21 mouse cellular contexts compared by ENCODE assay signal in the genomic region with DNA sequence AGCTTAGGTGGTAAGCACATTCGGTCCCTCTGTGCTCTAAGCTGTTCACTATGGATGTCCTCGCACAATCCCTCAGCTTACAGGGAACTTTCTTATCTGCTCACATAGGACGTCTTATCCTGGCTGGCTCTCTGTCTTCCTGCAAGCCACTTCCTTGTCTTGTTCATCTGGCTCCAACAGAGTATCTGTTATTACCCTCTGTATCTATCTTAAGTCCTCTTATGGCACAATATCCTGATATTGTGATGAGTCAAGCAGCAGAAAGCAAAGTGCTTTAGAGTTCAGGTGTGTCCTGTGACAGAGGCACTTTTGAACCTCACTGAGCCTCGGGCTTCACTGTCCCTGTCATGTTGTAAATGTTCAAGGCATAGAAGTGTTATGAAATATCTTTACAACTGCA. TPM values are rescaled to one million over a fixed set of nuclear protein-coding genes. Genes with fewer than 3 reads are reported as not detected.
A peak's percentile ranks its signal among the peaks of the same experiment; 100 is the strongest.
DNase-seq lines count a peak whose midpoint lies in the region; ATAC-seq and TF ChIP-seq lines count a peak whose summit lies in the region.
"Had no signal": no experiment of that assay in that cellular context is flagged by ENCODE, and none has a peak within 500 bp of the region (broad histone marks: within the 10 kb centered on the region; RNA-seq: fewer than 3 reads in every experiment).

No protein-coding gene starts in this region.

- H3K27me3 ChIP-seq in MEL (ENCODE audit: control insufficient read depth in 1 of 2, insufficient read depth in 2 of 2, low read length in 2 of 2) = no peaks in the 10 kb centered on the region
- no peaks in the 10 kb centered on the region for H3K27me3 ChIP-seq in intestine, postnatal 0 days (replicated peaks; ENCODE audit: control insufficient read depth, insufficient read depth, low read length)
- H3K27me3 ChIP-seq: embryonic facial prominence, embryonic 15.5 days; forebrain, embryonic 12.5 days; heart, embryonic 13.5 days; hindbrain, embryonic 15.5 days had no signal

- no peaks in the 10 kb centered on the region for H3K9me3 ChIP-seq in MEL (replicated peaks; ENCODE audit: insufficient read depth, low read length)
- no peaks in the 10 kb centered on the region for H3K9me3 ChIP-seq in intestine, postnatal 0 days (ENCODE audit: control insufficient read depth)
- H3K9me3 ChIP-seq: embryonic facial prominence, embryonic 15.5 days; forebrain, embryonic 12.5 days; heart, embryonic 13.5 days; hindbrain, embryonic 15.5 days had no signal

- intact Hi-C loops in gastrocnemius, postnatal 14 days (cut with DNase I; ENCODE audit: low total_unique reads) = no loop called here

- H3K27ac ChIP-seq in MEL (ENCODE audit: control insufficient read depth, low read depth, low read length) = peak overlapping the region; percentile 9; the same call in 1 of the 2 replicates
- no peak overlapping the region for H3K27ac ChIP-seq in intestine, postnatal 0 days (ENCODE audit: low read depth, low read length)
- H3K27ac ChIP-seq: embryonic facial prominence, embryonic 15.5 days; forebrain, embryonic 12.5 days; heart, embryonic 13.5 days; hindbrain, embryonic 15.5 days had no signal

- DNase-seq in MEL (ENCODE audit: low read depth, low spot score) = peak; percentile 58
- DNase-seq in fat pad, adult 2 months (ENCODE audit: extremely low read depth, low read depth, low spot score) = peak; percentile 28
- no peak for DNase-seq in frontal cortex, postnatal 25 days (ENCODE audit: low spot score in 2 of 2)
- DNase-seq in thymus, postnatal 14 days = no peak
- no peak for DNase-seq in gastrocnemius, postnatal 14 days
- DNase-seq: adrenal gland, adult 2 months; adrenal gland, postnatal 25 days; B cell, adult 2 months; cerebellum, adult 18-20 months; cerebellum, postnatal 10 days; embryo, embryonic 11 days; gastrocnemius, postnatal 25 days; heart, adult 11 months; heart, postnatal 36 days had no signal

- no peak for TF ChIP-seq POLR2A in MEL (IDR thresholded peaks at IDR 0.05; ENCODE audit: control insufficient read depth in 1 of 2, insufficient read depth in 1 of 2, low read depth in 1 of 2, low read length in 2 of 2, poor library complexity in 1 of 2)

- no peaks in the 10 kb centered on the region for H3K79me2 ChIP-seq in MEL (ENCODE audit: control insufficient read depth, insufficient read depth, low read length, poor library complexity)

- no peak for TF ChIP-seq RAD21 in MEL (IDR thresholded peaks at IDR 0.05; ENCODE audit: low read depth, low read length)

- H3K4me1 ChIP-seq in MEL (ENCODE audit: control insufficient read depth in 1 of 2, insufficient read depth in 2 of 2, low read length in 2 of 2) = peaks cover 24 to 41% of the 10 kb centered on the region in 2 experiments
- H3K4me1 ChIP-seq in intestine, postnatal 0 days (replicated peaks; ENCODE audit: control insufficient read depth, insufficient read depth, low read length) = no peaks in the 10 kb centered on the region
- H3K4me1 ChIP-seq: embryonic facial prominence, embryonic 15.5 days; forebrain, embryonic 12.5 days; hindbrain, embryonic 15.5 days had no signal

- H3K9ac ChIP-seq in MEL (ENCODE audit: control insufficient read depth, low read depth, low read length, poor library complexity, severe bottlenecking) = no peak overlapping the region
- no peak overlapping the region for H3K9ac ChIP-seq in intestine, postnatal 0 days (ENCODE audit: low read depth, low read length)
- H3K9ac ChIP-seq: embryonic facial prominence, embryonic 15.5 days; forebrain, embryonic 12.5 days; heart, embryonic 13.5 days; hindbrain, embryonic 15.5 days had no signal

- ATAC-seq in intestine, postnatal 0 days = peak; percentile 91
- ATAC-seq: CD4-positive, CD25-positive, alpha-beta regulatory T cell, adult 4 months; forebrain, embryonic 16.5 days had no signal

- TF ChIP-seq EP300 in MEL (IDR thresholded peaks at IDR 0.05; ENCODE audit: low read depth in 1 of 2, low read length in 2 of 2) = peak; percentile 92 to 93

- no peak overlapping the region for H3K4me3 ChIP-seq in MEL (ENCODE audit: control insufficient read depth in 1 of 2, insufficient read depth in 1 of 2, low read depth in 2 of 2, low read length in 2 of 2)
- H3K4me3 ChIP-seq in intestine, postnatal 0 days (ENCODE audit: low read depth, low read length) = no peak overlapping the region
- H3K4me3 ChIP-seq: embryonic facial prominence, embryonic 15.5 days; forebrain, embryonic 12.5 days; heart, embryonic 13.5 days; hindbrain, embryonic 15.5 days had no signal

- WGBS in intestine, postnatal 0 days = 36% methylated on average over 4 of the region's 4 CpGs

- TF ChIP-seq CTCF in MEL (IDR thresholded peaks at IDR 0.05 in 2 of 3, conservative IDR thresholded peaks at IDR 0.05 in 1 of 3; ENCODE audit: control insufficient read depth in 1 of 3, insufficient read depth in 1 of 3, low read depth in 2 of 3, low read length in 3 of 3, poor library complexity in 1 of 3, severe bottlenecking in 1 of 3) = no peak
- TF ChIP-seq CTCF in intestine, postnatal 0 days (IDR thresholded peaks at IDR 0.05; ENCODE audit: low read depth) = no peak

- H3K36me3 ChIP-seq in MEL (ENCODE audit: control insufficient read depth in 1 of 2, insufficient read depth in 2 of 2, low read length in 2 of 2) = peaks cover 27 to 44% of the 10 kb centered on the region in 2 experiments
- peaks cover 7% of the 10 kb centered on the region for H3K36me3 ChIP-seq in intestine, postnatal 0 days (ENCODE audit: control insufficient read depth, insufficient read depth)
- H3K36me3 ChIP-seq: embryonic facial prominence, embryonic 15.5 days; forebrain, embryonic 12.5 days; hindbrain, embryonic 15.5 days had no signal

- H3K4me2 ChIP-seq in intestine, postnatal 0 days (replicated peaks; ENCODE audit: low read depth) = no peak overlapping the region
- H3K4me2 ChIP-seq: embryonic facial prominence, embryonic 15.5 days; forebrain, embryonic 12.5 days; heart, embryonic 13.5 days; hindbrain, embryonic 15.5 days had no signal

TF ChIP-seq in MEL, 35 proteins besides CTCF, POLR2A, EP300 and RAD21 (continues in another document):
- TF ChIP-seq UBTF (IDR thresholded peaks at IDR 0.05; ENCODE audit: borderline replicate concordance, insufficient read depth, low read depth, low read length) = no peak
- TF ChIP-seq CHD2 (IDR thresholded peaks at IDR 0.05; ENCODE audit: low read length) = no peak
- no peak for TF ChIP-seq BHLHE40 (IDR thresholded peaks at IDR 0.05; ENCODE audit: borderline replicate concordance, low read depth, low read length)
- peak; percentile 36; the same call in 1 of the 2 replicates for TF ChIP-seq MYC (IDR thresholded peaks at IDR 0.05; ENCODE audit: low read depth, low read length)
- peak; percentile 46; the same call in 1 of the 2 replicates for TF ChIP-seq MYB (IDR thresholded peaks at IDR 0.05; ENCODE audit: low read depth, low read length)
- no peak for TF ChIP-seq CHD1 (IDR thresholded peaks at IDR 0.05; ENCODE audit: low read depth, low read length)
- TF ChIP-seq TBP (IDR thresholded peaks at IDR 0.05; ENCODE audit: low read depth, low read length) = 0 out of 2 replicates have a peak, but pooled peaks have one; percentile 22
- TF ChIP-seq TAL1 (IDR thresholded peaks at IDR 0.05; ENCODE audit: low read length) = peak; percentile 57
- TF ChIP-seq SMC3 (IDR thresholded peaks at IDR 0.05; ENCODE audit: low read depth, low read length) = no peak
- TF ChIP-seq KAT2A (conservative IDR thresholded peaks at IDR 0.05; ENCODE audit: low read depth, low read length) = no peak
- no peak for TF ChIP-seq ZC3H11A (IDR thresholded peaks at IDR 0.05; ENCODE audit: low read depth, low read length)
- no peak for TF ChIP-seq POLR2AphosphoS5 (IDR thresholded peaks at IDR 0.05; ENCODE audit: borderline replicate concordance, low read depth, low read length)
- TF ChIP-seq HCFC1 (IDR thresholded peaks at IDR 0.05; ENCODE audit: low read depth, low read length) = no peak
- no peak for TF ChIP-seq GABPA (IDR thresholded peaks at IDR 0.05; ENCODE audit: low read depth, low read length)
- TF ChIP-seq MEF2A (IDR thresholded peaks at IDR 0.05; ENCODE audit: extremely low read depth, insufficient replicate concordance, low read depth, low read length, poor library complexity, severe bottlenecking) = no peak
- TF ChIP-seq ETS1 (IDR thresholded peaks at IDR 0.05; ENCODE audit: low read depth, low read length) = peak; percentile 71
- TF ChIP-seq E2F4 (IDR thresholded peaks at IDR 0.05; ENCODE audit: borderline replicate concordance, low read depth, low read length) = no peak
- no peak for TF ChIP-seq NELFE (IDR thresholded peaks at IDR 0.05; ENCODE audit: low read depth, low read length)
- TF ChIP-seq ZNF384 (IDR thresholded peaks at IDR 0.05; ENCODE audit: low read depth, low read length) = no peak
- TF ChIP-seq MXI1 (IDR thresholded peaks at IDR 0.05; ENCODE audit: low read depth, low read length) = 0 out of 2 replicates have a peak, but pooled peaks have one; percentile 32
- no peak for TF ChIP-seq MAZ (IDR thresholded peaks at IDR 0.05; ENCODE audit: low read depth, low read length)
- TF ChIP-seq RCOR1 (IDR thresholded peaks at IDR 0.05; ENCODE audit: low read depth, low read length) = peak; percentile 82
- TF ChIP-seq USF2 (IDR thresholded peaks at IDR 0.05; ENCODE audit: borderline replicate concordance in 1 of 2, insufficient read depth in 1 of 2, low read depth in 1 of 2, low read length in 2 of 2) = no peak
- no peak for TF ChIP-seq NRF1 (IDR thresholded peaks at IDR 0.05; ENCODE audit: insufficient read depth, low read depth, low read length, poor library complexity, severe bottlenecking)
- no peak for TF ChIP-seq ZKSCAN1 (IDR thresholded peaks at IDR 0.05; ENCODE audit: low read depth, low read length)
- TF ChIP-seq TCF12 (IDR thresholded peaks at IDR 0.05; ENCODE audit: low read depth, low read length) = peak; percentile 90
- TF ChIP-seq ZMIZ1 (IDR thresholded peaks at IDR 0.05; ENCODE audit: low read depth, low read length) = no peak
- TF ChIP-seq GATA1 (IDR thresholded peaks at IDR 0.05; ENCODE audit: low read depth, low read length) = peak; percentile 93
- peak; percentile 71; the same call in 1 of the 2 replicates for TF ChIP-seq SIN3A (IDR thresholded peaks at IDR 0.05; ENCODE audit: low read length)
- TF ChIP-seq MAFK (IDR thresholded peaks at IDR 0.05; ENCODE audit: borderline replicate concordance, low read depth, low read length) = peak; percentile 51; the same call in 1 of the 2 replicates
- no peak for TF ChIP-seq JUND (IDR thresholded peaks at IDR 0.05; ENCODE audit: low read depth, low read length)
- 0 out of 2 replicates have a peak, but pooled peaks have one; percentile 29 for TF ChIP-seq POLR2AphosphoS2 (IDR thresholded peaks at IDR 0.05; ENCODE audit: low read length)

RNA-seq across cellular contexts. Expression of a gene that starts 48.4 kb away (rescaled TPM):
- total RNA-seq in MEL (2012; rRNA removed) = 40.4 and 46.7 TPM in 2 replicates
- 10 to 100 TPM; 64.1 to 99.1 TPM for polyA plus RNA-seq in MEL (2012; ENCODE audit: insufficient read depth in 1 of 2, insufficient read length in 2 of 2, low read depth in 1 of 2, low replicate concordance in 2 of 2, missing spikeins in 1 of 2)
- 56.0 and 70.4 TPM in 2 replicates for polyA plus RNA-seq in intestine, postnatal 0 days (2015; fragmentation: Nextera tagmentation; extraction: Ambion mirVana)
- total RNA-seq in gastrocnemius, postnatal 14 days (2021) = 1 to 10 TPM; 3.7 to 7.3 TPM

Comparison
In these comparisons a context has a peak if more than half of its experiments do, and no peak if none do; other contexts are left out.
1. DNase-seq: peak in MEL (single experiment) and fat pad, adult 2 months (single experiment); none in frontal cortex, postnatal 25 days (0 of 2), thymus, postnatal 14 days (single experiment) and gastrocnemius, postnatal 14 days (single experiment).